Mouse (Mus musculus) neural tube, embryonic 14.5 days (tissue): Measurements from ENCODE around the gene Poll. TPM values are rescaled to one million over a fixed set of nuclear protein-coding genes. Genes with fewer than 3 reads are reported as not detected.
A peak's percentile ranks its signal among the peaks of the same experiment; 100 is the strongest.

ENCODE experiments used
- ATAC-seq: fragments of 200-750 bp; cut with Nextera tagmentation; 2 replicates; pipeline ENCODE4 v1.8.0; 2017; ENCODE audit warnings: low read depth, mild to moderate bottlenecking, moderate TSS enrichment, moderate library complexity
- H3K27ac ChIP-seq: fragments of 300-500 bp; sonication (generic); 2 replicates; pipeline ENCODE4 v1.5.1; 2014; ENCODE audit warnings: low read depth, mild to moderate bottlenecking, control low read depth, low read length, moderate library complexity, mixed read lengths
- H3K27me3 ChIP-seq: fragments of 300-500 bp; sonication (generic); 2 replicates; pipeline ENCODE4 v1.6.1; 2014; ENCODE audit warnings: low read length; ENCODE audit not compliant: control insufficient read depth, insufficient read depth
- H3K36me3 ChIP-seq: fragments of 300-500 bp; sonication (generic); 2 replicates; pipeline ENCODE4 v1.6.1; 2014; ENCODE audit warnings: low read length, mixed read lengths; ENCODE audit not compliant: control insufficient read depth, insufficient read depth
- H3K4me1 ChIP-seq: fragments of 300-500 bp; sonication (generic); 2 replicates; pipeline ENCODE4 v1.6.1; 2014; ENCODE audit warnings: low read length; ENCODE audit not compliant: control insufficient read depth, insufficient read depth
- H3K4me2 ChIP-seq: fragments of 300-500 bp; sonication (generic); 2 replicates; pipeline ENCODE4 v1.6.1; 2014; ENCODE audit warnings: mild to moderate bottlenecking, low read depth, low read length, control low read depth
- H3K4me3 ChIP-seq: fragments of 300-500 bp; sonication (generic); 2 replicates; pipeline ENCODE4 v1.5.1; 2014; ENCODE audit warnings: low read depth, low read length, control low read depth, mixed read lengths
- H3K9ac ChIP-seq: fragments of 300-500 bp; sonication (generic); replicated peaks from 2 replicates; pipeline ENCODE4 v1.6.1; 2014; ENCODE audit warnings: low read depth, mild to moderate bottlenecking, control low read depth, low read length, mixed read lengths
- H3K9me3 ChIP-seq: fragments of 300-500 bp; sonication (generic); 2 replicates; pipeline ENCODE4 v1.6.1; 2016; ENCODE audit warnings: low read length; ENCODE audit not compliant: control insufficient read depth
- WGBS: fragments of 180-500 bp; shearing (Covaris S2); extraction: QIAGEN DNeasy Blood & Tissue Kit; methylation state at CpG from one replicate; pipeline ENCODE4 v1.1.7; 2014; 5-methylcytosine and 5-hydroxymethylcytosine counted together
- polyA plus RNA-seq: library from polyadenylated mRNA; unstranded; fragments of >200 nt; fragmentation: Nextera tagmentation; extraction: Ambion mirVana; gene quantifications from 2 replicates; pipeline ENCODE4 v1.2.1, GENCODE M21; 2014

The Poll gene
- polyA plus RNA-seq, 1 experiment from 2014 or later, result 9.2 TPM

GRCm38 (mm10) chr19:45533617-45534016 is 26.7 kb downstream of the Poll start:
- ATAC-seq, result no peak
- Histone ChIP-seq H3K4me2 (no peak overlapping the region), H3K27me3 (no peaks in the 10 kb centered on the region), H3K9ac (no peak overlapping the region), H3K4me3 (no peak overlapping the region), H3K9me3 (no peaks in the 10 kb centered on the region), H3K36me3 (peaks cover 12% of the 10 kb centered on the region), H3K4me1 (peaks cover 21% of the 10 kb centered on the region), H3K27ac (no peak overlapping the region)
- WGBS, result 57% methylated on average over 7 of the region's 7 CpGs

- H3K4me1 ChIP-seq, result peaks cover 21% of the 10 kb centered on the region
- H3K27me3 ChIP-seq, result no peaks in the 10 kb centered on the region
- no peak for ATAC-seq
- H3K9ac ChIP-seq, result no peak overlapping the region
- peaks cover 24% of the 10 kb centered on the region for H3K36me3 ChIP-seq
- WGBS, result 69% methylated on average over 6 of the region's 6 CpGs
- H3K27ac ChIP-seq, result no peak overlapping the region
- no peaks in the 10 kb centered on the region for H3K9me3 ChIP-seq
- H3K4me3 ChIP-seq, result no peak overlapping the region
- no peak overlapping the region for H3K4me2 ChIP-seq
Measured at GRCm38 (mm10) chr19:45531554-45531953, 28.8 kb downstream of the Poll start.

DNA sequence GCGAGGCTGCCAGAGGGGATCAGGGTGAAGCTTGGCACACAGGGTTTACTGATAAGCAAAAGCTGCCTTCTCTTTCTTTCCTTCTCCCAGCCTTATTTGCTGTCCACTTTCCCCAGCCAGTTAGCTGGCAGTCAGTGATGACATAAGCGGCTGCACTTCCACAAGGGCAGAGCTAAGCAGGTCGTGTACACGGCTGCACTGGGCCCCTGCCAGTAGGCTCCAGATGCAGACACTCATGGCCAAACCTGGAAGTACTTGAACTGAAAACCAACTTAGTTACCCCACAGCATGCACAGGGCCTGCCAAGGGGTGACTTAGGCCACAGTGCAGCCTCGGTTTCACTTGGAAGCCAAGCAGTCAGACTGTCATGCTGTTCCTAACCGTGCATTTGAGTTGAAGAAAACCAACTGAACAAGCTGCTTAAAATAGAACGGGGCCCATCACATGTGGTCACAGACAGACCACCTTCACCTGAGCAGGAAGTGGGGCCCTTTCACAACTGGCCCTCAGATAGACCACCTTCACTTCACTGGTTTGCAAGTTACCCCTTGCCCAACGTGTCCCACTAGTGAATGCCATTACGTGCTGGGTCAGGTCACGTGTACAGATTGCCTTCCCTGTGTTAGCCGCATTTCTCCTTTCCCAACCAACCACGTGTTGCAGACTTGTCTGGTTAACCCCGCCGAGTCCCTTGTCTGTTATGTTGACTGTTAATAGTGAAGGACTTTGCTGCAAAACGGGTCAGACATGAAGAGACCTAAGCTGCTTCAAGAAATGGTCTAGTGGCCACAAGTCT is 29.9 kb downstream of the Poll start:
- Histone ChIP-seq H3K9me3 (no peaks in the 10 kb centered on the region), H3K27me3 (no peaks in the 10 kb centered on the region), H3K4me2 (no peak overlapping the region), H3K36me3 (peaks cover 24% of the 10 kb centered on the region), H3K4me1 (peaks cover 13% of the 10 kb centered on the region), H3K4me3 (no peak overlapping the region), H3K9ac (no peak overlapping the region), H3K27ac (no peak overlapping the region)
- WGBS, result 86% methylated on average over 15 of the region's 15 CpGs
- ATAC-seq, result no peak

DNA sequence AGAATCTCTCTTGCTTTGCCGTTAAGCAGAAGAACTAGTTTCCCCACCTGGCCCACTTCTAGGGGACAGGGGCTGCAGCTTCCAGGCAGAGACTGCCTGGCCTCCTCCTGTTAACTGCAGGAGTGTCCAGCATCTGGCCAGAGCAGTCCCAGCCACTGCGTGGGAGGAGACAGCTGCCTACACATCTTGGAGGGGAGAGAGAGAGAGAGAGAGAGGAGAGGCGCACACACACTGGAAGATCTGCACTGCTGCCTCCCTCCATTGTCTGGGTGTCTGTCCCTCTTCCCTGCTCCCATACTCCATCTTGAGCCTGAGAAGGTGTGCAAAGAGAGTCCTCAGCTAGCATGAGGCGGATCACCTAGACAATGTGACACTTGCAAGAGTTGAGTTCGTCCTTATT is 31.0 kb downstream of the Poll start:
- Histone ChIP-seq H3K9me3 (no peaks in the 10 kb centered on the region), H3K27me3 (no peaks in the 10 kb centered on the region), H3K4me3 (no peak overlapping the region), H3K9ac (no peak overlapping the region), H3K36me3 (peaks cover 24% of the 10 kb centered on the region), H3K4me2 (no peak overlapping the region), H3K27ac (no peak overlapping the region), H3K4me1 (peaks cover 3% of the 10 kb centered on the region)
- ATAC-seq, result no peak
- 76% methylated on average over 5 of the region's 5 CpGs for WGBS

DNA sequence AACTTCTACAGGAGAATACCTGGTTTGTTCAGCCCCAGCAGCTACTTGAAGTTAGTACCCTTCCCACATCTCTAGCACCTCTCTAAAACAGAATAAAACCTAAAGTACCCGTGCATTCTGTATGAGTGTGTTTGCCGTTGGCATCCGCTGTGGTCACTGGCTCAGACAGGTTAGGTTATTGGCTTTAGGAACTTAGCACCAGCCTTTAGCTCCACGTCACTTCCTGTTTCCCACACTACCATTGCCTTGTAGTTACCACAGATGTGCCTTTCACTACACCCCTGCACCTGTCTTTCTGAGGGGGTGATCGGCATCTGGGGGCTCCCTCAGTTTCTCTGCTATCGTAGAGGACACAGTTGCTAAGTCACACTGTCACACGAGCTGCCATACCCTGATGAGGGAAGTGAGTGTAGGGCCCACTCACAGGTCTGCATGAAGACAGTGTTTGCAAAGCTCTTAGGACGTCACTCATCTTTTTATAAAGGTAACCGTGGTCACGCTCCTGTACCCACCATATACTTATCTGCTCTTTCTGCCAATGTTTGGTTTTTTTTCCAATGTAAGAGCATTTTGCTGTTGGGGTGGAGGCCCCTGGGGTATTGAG is 32.3 kb downstream of the Poll start:
- H3K4me2 ChIP-seq, result no peak overlapping the region
- no peak overlapping the region for H3K9ac ChIP-seq
- no peaks in the 10 kb centered on the region for H3K27me3 ChIP-seq
- no peaks in the 10 kb centered on the region for H3K4me1 ChIP-seq
- H3K4me3 ChIP-seq, result no peak overlapping the region
- WGBS, result 89% methylated on average over 10 of the region's 10 CpGs
- ATAC-seq, result no peak
- H3K9me3 ChIP-seq, result no peaks in the 10 kb centered on the region
- peaks cover 30% of the 10 kb centered on the region for H3K36me3 ChIP-seq
- no peak overlapping the region for H3K27ac ChIP-seq

GRCm38 (mm10) chr19:45527382-45527781 is 32.9 kb downstream of the Poll start:
- no peaks in the 10 kb centered on the region for H3K4me1 ChIP-seq
- H3K36me3 ChIP-seq, result peaks cover 37% of the 10 kb centered on the region
- H3K9ac ChIP-seq, result no peak overlapping the region
- ATAC-seq, result no peak
- no peak overlapping the region for H3K4me2 ChIP-seq
- 92% methylated on average over 7 of the region's 7 CpGs for WGBS
- no peaks in the 10 kb centered on the region for H3K9me3 ChIP-seq
- H3K4me3 ChIP-seq, result no peak overlapping the region
- no peaks in the 10 kb centered on the region for H3K27me3 ChIP-seq
- H3K27ac ChIP-seq, result no peak overlapping the region

DNA sequence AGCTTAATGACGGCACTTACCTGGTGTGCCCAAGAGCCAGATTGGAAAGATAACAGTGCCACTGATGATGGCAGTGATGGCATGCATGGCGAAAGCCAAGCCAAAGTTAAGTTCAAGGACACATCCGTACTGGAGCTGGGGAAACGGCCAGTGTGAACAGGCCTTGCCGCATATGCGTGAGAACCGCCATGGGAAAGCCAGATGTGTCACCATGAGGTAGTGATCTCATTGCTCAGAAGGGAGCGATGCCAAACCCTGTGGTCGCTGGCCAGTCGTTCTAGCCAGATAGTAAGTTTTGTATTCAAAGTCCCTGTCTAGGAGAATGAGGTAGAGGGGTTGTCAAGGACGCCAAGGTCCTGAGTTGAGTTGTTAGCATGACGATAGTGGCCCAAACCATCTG is 44.1 kb downstream of the Poll start:
- Histone ChIP-seq H3K4me2 (no peak overlapping the region), H3K4me1 (peaks cover 7% of the 10 kb centered on the region; the same call in 1 of the 2 replicates), H3K9ac (no peak overlapping the region), H3K27me3 (no peaks in the 10 kb centered on the region), H3K36me3 (peaks cover 28% of the 10 kb centered on the region), H3K4me3 (no peak overlapping the region), H3K9me3 (no peaks in the 10 kb centered on the region), H3K27ac (no peak overlapping the region)
- no peak for ATAC-seq
- WGBS, result 94% methylated on average over 12 of the region's 12 CpGs

GRCm38 (mm10) chr19:45515341-45515740 is 45.0 kb downstream of the Poll start:
- no peak for ATAC-seq
- no peak overlapping the region for H3K27ac ChIP-seq
- H3K4me1 ChIP-seq, result peaks cover 12% of the 10 kb centered on the region; the same call in 1 of the 2 replicates
- no peaks in the 10 kb centered on the region for H3K27me3 ChIP-seq
- no peak overlapping the region for H3K4me2 ChIP-seq
- H3K9ac ChIP-seq, result no peak overlapping the region
- H3K36me3 ChIP-seq, result peaks cover 24% of the 10 kb centered on the region
- no peaks in the 10 kb centered on the region for H3K9me3 ChIP-seq
- WGBS, result 75% methylated on average over 2 of the region's 2 CpGs
- no peak overlapping the region for H3K4me3 ChIP-seq

- H3K9ac ChIP-seq, result no peak overlapping the region
- H3K9me3 ChIP-seq, result no peaks in the 10 kb centered on the region
- peaks cover 10% of the 10 kb centered on the region for H3K36me3 ChIP-seq
- H3K27ac ChIP-seq, result peak overlapping the region; percentile 34; the same call in 1 of the 2 replicates
- peaks cover 12% of the 10 kb centered on the region; the same call in 1 of the 2 replicates for H3K4me1 ChIP-seq
- ATAC-seq, result no peak
- WGBS, result 34% methylated on average over 4 of the region's 4 CpGs
- H3K4me3 ChIP-seq, result no peak overlapping the region
- H3K4me2 ChIP-seq, result no peak overlapping the region
- H3K27me3 ChIP-seq, result no peaks in the 10 kb centered on the region
Measured at GRCm38 (mm10) chr19:45511406-45511805, 48.9 kb downstream of the Poll start.
